Mouse (Mus musculus) naive thymus-derived CD4-positive, alpha-beta T cell, adult 5 months (primary cell): ENCODE measurements around the gene Dtnbp1. TPM values are rescaled to one million over a fixed set of nuclear protein-coding genes. Genes with fewer than 3 reads are reported as not detected.

Experiments used
- polyA plus RNA-seq: library from polyadenylated mRNA; unstranded; fragments of 100-300 nt; shearing (Covaris generic); gene quantifications from one replicate; pipeline ENCODE4 v1.2.1, GENCODE M21; 2017

Gene Dtnbp1
- 50.6 TPM for polyA plus RNA-seq

DNA sequence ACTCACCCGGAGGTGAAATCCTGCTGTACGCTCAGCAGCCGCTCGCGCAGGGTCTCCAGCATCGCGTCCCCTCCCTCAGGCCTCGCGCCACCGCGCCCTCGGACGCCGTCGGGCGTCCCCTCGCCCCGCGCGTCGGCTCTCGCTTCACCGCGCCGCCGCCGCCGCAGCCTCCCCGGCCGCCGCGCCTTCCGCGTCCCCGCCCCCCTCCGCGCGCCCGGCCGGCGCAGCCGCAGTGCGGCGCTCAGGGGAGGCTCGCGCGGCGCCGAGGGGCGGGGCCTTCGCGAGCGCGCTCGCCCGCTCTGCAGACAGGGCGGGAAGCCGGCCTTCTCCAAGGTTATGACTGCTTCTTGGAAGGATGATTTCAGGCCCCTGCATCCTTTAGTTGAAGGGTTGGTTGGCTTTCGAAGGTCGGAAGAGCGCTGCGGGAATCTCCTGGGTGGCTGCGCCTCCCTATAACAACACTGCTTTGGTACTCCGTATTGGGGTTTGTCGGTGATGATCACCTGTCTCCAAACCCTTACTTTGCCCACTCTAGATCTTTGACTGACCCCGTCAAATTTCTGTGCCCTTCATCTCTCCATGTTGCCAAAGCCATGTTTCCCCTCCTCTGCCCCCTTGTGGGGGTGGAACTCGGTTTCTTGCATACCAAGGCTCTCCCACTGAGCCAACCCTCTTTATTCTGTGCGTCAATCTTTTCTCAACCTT lies at the start of gene Dtnbp1:
TSS of gene Dtnbp1 (minus strand) at position 237 of the 705 bp plus-strand sequence.

Other genes starting within 250 kb of the Dtnbp1 start
- gene Gm9817, start 76.5 kb upstream of the Dtnbp1 start, polyA plus RNA-seq = not detected